Mouse (Mus musculus) lung, postnatal 0 days (tissue): ENCODE results near the gene D930007J09Rik. TPM values are rescaled to one million over a fixed set of nuclear protein-coding genes. Genes with fewer than 3 reads are reported as not detected.

Experiments
- ATAC-seq: fragments of 200-750 bp; cut with Nextera tagmentation; 2 replicates; pipeline ENCODE4 v1.8.0; 2017; ENCODE audit warnings: moderate library complexity
- DNase-seq: peaks from one replicate; pipeline ENCODE4 v3.0.0-alpha.2; 2016; ENCODE audit warnings: low spot score
- H3K27ac ChIP-seq: fragments of 300-500 bp; sonication (generic); 2 replicates; pipeline ENCODE4 v1.5.1; 2014; ENCODE audit warnings: antibody characterized with exemption, mild to moderate bottlenecking, low read length, mixed read lengths
- H3K27me3 ChIP-seq: fragments of 300-500 bp; sonication (generic); replicated peaks from 2 replicates; pipeline ENCODE4 v1.6.1; 2014; ENCODE audit warnings: low read length, mixed read lengths; ENCODE audit not compliant: insufficient read depth
- H3K36me3 ChIP-seq: fragments of 300-500 bp; sonication (generic); 2 replicates; pipeline ENCODE4 v1.6.1; 2014; ENCODE audit warnings: low read length, mixed read lengths; ENCODE audit not compliant: insufficient read depth
- H3K4me1 ChIP-seq: fragments of 300-500 bp; sonication (generic); 2 replicates; pipeline ENCODE4 v1.6.1; 2014; ENCODE audit warnings: antibody characterized with exemption, low read depth, low read length, mixed read lengths; ENCODE audit not compliant: insufficient read depth
- H3K4me2 ChIP-seq: fragments of 300-500 bp; sonication (generic); replicated peaks from 2 replicates; pipeline ENCODE4 v1.6.1; 2014; ENCODE audit warnings: low read depth, mild to moderate bottlenecking, low read length, moderate library complexity, mixed read lengths
- H3K4me3 ChIP-seq: fragments of 300-500 bp; sonication (generic); 2 replicates; pipeline ENCODE4 v1.5.1; 2014; ENCODE audit warnings: low read depth, low read length
- H3K9ac ChIP-seq: fragments of 300-500 bp; sonication (generic); replicated peaks from 2 replicates; pipeline ENCODE4 v1.6.1; 2014; ENCODE audit warnings: low read depth, mild to moderate bottlenecking
- H3K9me3 ChIP-seq: fragments of 300-500 bp; sonication (generic); 2 replicates; pipeline ENCODE4 v1.6.1; 2016; ENCODE audit warnings: low read length, mixed read lengths
- CTCF ChIP-seq: IDR thresholded peaks from 2 replicates; pipeline ENCODE4 v1.5.1; 2016; ENCODE audit warnings: antibody characterized with exemption, mild to moderate bottlenecking
- EP300 ChIP-seq: IDR thresholded peaks from 2 replicates; pipeline ENCODE4 v1.6.1; 2016; ENCODE audit warnings: antibody characterized with exemption, mild to moderate bottlenecking, control low read depth
- WGBS: fragments of 180-500 bp; shearing (Covaris S2); extraction: QIAGEN DNeasy Blood & Tissue Kit; methylation state at CpG from one replicate; pipeline ENCODE4 v1.1.7; 2014; 5-methylcytosine and 5-hydroxymethylcytosine counted together
- polyA plus RNA-seq: library from polyadenylated mRNA; unstranded; fragments of >200 nt; fragmentation: Nextera tagmentation; extraction: Ambion mirVana; gene quantifications from 2 replicates; pipeline ENCODE4 v1.2.1, GENCODE M21; 2015

D930007J09Rik gene
- polyA plus RNA-seq, 1 experiment from 2014 or later: not detected

DNA sequence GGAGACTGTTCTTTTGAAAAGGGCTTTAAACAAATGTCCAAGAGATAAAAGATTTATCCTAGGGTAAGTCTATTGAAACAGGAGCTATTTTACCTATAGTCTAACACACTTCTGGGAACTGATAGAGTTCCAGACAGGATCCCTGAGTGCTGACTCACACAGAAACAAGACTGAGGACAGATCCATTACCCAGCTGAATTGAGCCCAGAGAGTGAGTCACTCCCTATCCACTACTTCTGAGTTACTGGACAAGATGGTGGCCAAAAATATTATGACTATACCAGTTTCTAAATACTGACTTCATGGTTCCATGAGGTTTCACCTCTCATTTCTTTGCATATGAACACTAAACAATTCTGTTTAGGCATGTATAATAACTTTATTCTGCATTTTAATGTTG is 43.6 kb upstream of the D930007J09Rik start:
- ATAC-seq: no peak
- Histone ChIP-seq H3K36me3 (no peaks in the 10 kb centered on the region), H3K4me3 (no peak overlapping the region), H3K27me3 (no peaks in the 10 kb centered on the region), H3K9ac (no peak overlapping the region), H3K4me1 (no peaks in the 10 kb centered on the region; the same call in 1 of the 2 replicates), H3K9me3 (no peaks in the 10 kb centered on the region), H3K4me2 (no peak overlapping the region), H3K27ac (no peak overlapping the region)
- DNase-seq: no peak
- TF ChIP-seq CTCF (no peak), EP300 (no peak)

DNA sequence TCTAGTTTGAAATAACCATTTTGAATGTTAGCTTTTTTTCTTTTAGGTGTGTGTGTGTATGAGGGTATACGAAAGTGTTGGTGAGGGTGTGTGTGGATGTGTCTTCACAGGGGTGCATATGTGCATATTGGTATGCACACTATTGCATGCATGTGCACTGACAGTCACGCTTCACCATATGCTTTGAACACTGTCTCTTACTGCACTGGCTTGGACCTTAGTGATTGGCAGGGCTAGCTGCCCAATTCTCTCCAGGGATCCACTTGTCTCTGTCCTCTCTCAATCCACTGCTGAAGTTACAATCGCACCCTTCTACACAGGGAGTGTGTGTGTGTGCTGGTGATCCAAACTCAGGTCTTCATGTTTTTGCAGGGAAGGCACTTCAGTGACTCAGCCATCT is 38.7 kb upstream of the D930007J09Rik start:
- DNase-seq (no peak), ATAC-seq (no peak)
- no peak overlapping the region for H3K4me3 ChIP-seq
- no peaks in the 10 kb centered on the region for H3K27me3 ChIP-seq
- H3K27ac ChIP-seq: no peak overlapping the region
- H3K4me2 ChIP-seq: no peak overlapping the region
- TF ChIP-seq CTCF: no peak
- no peak for TF ChIP-seq EP300
- 96% methylated on average over 3 of the region's 3 CpGs for WGBS
- H3K36me3 ChIP-seq: no peaks in the 10 kb centered on the region
- no peaks in the 10 kb centered on the region for H3K9me3 ChIP-seq
- no peak overlapping the region for H3K9ac ChIP-seq
- no peaks in the 10 kb centered on the region for H3K4me1 ChIP-seq

DNA sequence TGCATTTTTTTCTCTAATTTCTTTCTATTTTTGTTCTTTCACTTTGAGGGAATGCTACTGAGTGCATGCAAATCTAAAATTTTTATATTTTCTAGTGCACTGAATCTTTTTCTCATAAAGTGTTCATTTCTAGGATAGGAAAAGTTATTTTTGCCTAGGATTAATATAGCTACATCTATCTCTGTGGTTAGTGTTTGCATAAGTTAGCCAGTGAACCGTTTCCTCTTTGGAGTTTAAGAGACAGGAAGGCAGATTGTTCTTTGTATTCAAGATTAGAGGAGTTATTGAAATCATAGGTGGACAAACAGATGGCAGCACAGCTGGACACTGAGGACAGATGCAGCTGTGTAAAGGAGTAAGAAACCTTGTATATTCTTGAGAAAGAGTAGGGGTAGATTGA is 36.7 kb upstream of the D930007J09Rik start:
- no peak overlapping the region for H3K4me2 ChIP-seq
- no peaks in the 10 kb centered on the region for H3K4me1 ChIP-seq
- no peak for DNase-seq
- no peak overlapping the region for H3K4me3 ChIP-seq
- no peaks in the 10 kb centered on the region for H3K36me3 ChIP-seq
- 21% methylated on average over 1 of the region's 1 CpGs for WGBS
- no peak overlapping the region for H3K9ac ChIP-seq
- H3K9me3 ChIP-seq: no peaks in the 10 kb centered on the region
- no peak overlapping the region for H3K27ac ChIP-seq
- ATAC-seq: no peak
- H3K27me3 ChIP-seq: no peaks in the 10 kb centered on the region
- no peak for TF ChIP-seq EP300
- TF ChIP-seq CTCF: no peak

DNA sequence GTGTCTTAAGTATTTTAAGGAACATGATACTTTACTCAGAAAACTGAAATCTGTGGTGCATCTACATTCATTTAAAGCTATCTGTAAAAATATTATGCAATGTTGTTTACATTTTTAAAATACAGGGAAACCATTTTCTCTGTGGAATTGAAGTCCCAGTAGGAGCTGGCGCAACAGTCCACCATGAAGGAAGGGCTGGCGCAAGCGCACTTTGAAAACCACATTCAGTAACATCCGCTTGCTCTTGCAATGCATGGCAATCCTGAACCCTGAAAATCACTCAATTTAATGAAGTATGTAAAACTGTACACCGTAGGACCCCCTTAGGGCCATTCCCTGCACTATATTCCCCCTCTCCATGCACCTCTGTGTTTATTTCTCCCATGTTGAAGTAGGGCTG is 31.9 kb upstream of the D930007J09Rik start:
- Histone ChIP-seq H3K4me3 (no peak overlapping the region), H3K4me1 (no peaks in the 10 kb centered on the region), H3K4me2 (no peak overlapping the region), H3K27me3 (no peaks in the 10 kb centered on the region), H3K9me3 (no peaks in the 10 kb centered on the region), H3K9ac (no peak overlapping the region), H3K27ac (no peak overlapping the region), H3K36me3 (no peaks in the 10 kb centered on the region)
- no peak for TF ChIP-seq CTCF
- no peak for TF ChIP-seq EP300
- no peak for ATAC-seq
- 90% methylated on average over 5 of the region's 5 CpGs for WGBS
- peak; percentile 17 for DNase-seq

DNA sequence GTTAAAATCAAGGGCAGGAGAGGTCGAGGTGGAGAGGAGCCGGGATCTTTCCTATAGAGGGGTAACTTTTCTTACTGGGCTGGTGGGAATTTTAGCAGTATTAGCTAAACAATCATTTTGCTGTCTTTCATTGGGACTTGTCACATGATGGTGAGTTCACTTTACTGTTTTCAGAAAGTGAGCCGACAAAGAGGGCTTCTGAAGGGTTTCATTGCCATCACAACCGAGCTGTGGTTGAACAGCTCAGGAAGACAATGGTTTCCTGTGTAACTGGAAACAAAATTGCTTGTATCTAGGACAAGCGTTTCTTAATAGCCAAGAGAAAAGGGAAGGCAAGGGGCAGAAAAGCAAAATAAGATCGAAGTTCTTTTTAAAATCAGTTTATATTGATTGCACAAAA is 30.6 kb upstream of the D930007J09Rik start:
- no peak for TF ChIP-seq CTCF
- H3K9me3 ChIP-seq: no peaks in the 10 kb centered on the region
- no peaks in the 10 kb centered on the region for H3K36me3 ChIP-seq
- 64% methylated on average over 6 of the region's 6 CpGs for WGBS
- ATAC-seq: no peak
- no peak overlapping the region for H3K27ac ChIP-seq
- H3K27me3 ChIP-seq: no peaks in the 10 kb centered on the region
- no peak overlapping the region for H3K9ac ChIP-seq
- no peak overlapping the region for H3K4me3 ChIP-seq
- no peak for DNase-seq
- H3K4me1 ChIP-seq: no peaks in the 10 kb centered on the region
- H3K4me2 ChIP-seq: no peak overlapping the region

DNA sequence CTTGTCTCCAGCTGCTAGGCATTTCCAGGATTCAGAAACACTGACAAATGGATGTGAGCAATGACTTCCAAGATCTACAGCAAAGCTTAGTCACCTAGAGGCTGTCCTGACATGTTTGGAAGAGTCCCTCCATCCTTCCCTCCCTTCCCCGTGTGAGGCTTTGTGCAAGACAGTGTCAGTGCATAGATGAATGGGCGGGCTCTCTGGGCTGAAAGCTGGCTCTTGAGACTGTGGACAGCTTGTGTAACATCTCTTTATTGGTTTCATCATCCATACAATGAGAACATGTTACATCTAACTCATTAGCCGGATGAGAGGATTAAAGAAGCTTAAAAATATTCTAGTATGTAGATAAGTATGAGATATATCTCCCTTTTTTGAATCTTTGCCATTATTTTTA is 30.1 kb upstream of the D930007J09Rik start:
- Histone ChIP-seq H3K4me1 (no peaks in the 10 kb centered on the region), H3K9ac (no peak overlapping the region), H3K27ac (no peak overlapping the region), H3K36me3 (no peaks in the 10 kb centered on the region), H3K4me3 (no peak overlapping the region), H3K9me3 (no peaks in the 10 kb centered on the region), H3K27me3 (no peaks in the 10 kb centered on the region), H3K4me2 (no peak overlapping the region)
- peak; percentile 28; the same call in 1 of the 2 replicates for ATAC-seq
- WGBS: 46% methylated on average over 3 of the region's 3 CpGs
- peak; percentile 22 for DNase-seq
- TF ChIP-seq EP300 (no peak), CTCF (no peak)
